10 mouse cellular contexts compared by ENCODE assay signal in genomic region chr1:132739077-132739521, GRCm38 (mm10). TPM values are rescaled to one million over a fixed set of nuclear protein-coding genes. Genes with fewer than 3 reads are reported as not detected.
A peak's percentile ranks its signal among the peaks of the same experiment; 100 is the strongest.
DNase-seq lines count a peak whose midpoint lies in the region; ATAC-seq and TF ChIP-seq lines count a peak whose summit lies in the region.
"Had no signal": no experiment of that assay in that cellular context is flagged by ENCODE, and none has a peak within 500 bp of the region (broad histone marks: within the 10 kb centered on the region; RNA-seq: fewer than 3 reads in every experiment).

No protein-coding gene starts in this region.

- no peak for TF ChIP-seq POLR2A in lung, adult 2 months (IDR thresholded peaks at IDR 0.05; ENCODE audit: borderline replicate concordance, extremely low read depth, low read depth, low read length)

- no peaks in the 10 kb centered on the region for H3K9me3 ChIP-seq in E14TG2a.4 (ENCODE audit: low read length)
- no peaks in the 10 kb centered on the region for H3K9me3 ChIP-seq in liver, embryonic 11.5 days (ENCODE audit: control insufficient read depth, low read length)
- H3K9me3 ChIP-seq: G1E; megakaryocyte, embryonic 14.5 days had no signal

- H3K4me1 ChIP-seq in E14TG2a.4 (replicated peaks; ENCODE audit: low read depth, low read length): peaks cover 67% of the 10 kb centered on the region
- H3K4me1 ChIP-seq in liver, embryonic 11.5 days (replicated peaks; ENCODE audit: control insufficient read depth, insufficient read depth, low read length): peaks cover 5% of the 10 kb centered on the region; the same call in 1 of the 2 replicates
- no peaks in the 10 kb centered on the region for H3K4me1 ChIP-seq in lung, adult 2 months (ENCODE audit: control insufficient read depth, insufficient read depth, low read length)
- H3K4me1 ChIP-seq: megakaryocyte, embryonic 14.5 days had no signal

- H3K4me3 ChIP-seq in E14TG2a.4 (replicated peaks; ENCODE audit: low read length): peak overlapping the region; percentile 17; the same call in 1 of the 2 replicates
- H3K4me3 ChIP-seq in liver, embryonic 11.5 days (ENCODE audit: low read depth, low read length): no peak overlapping the region
- no peak overlapping the region for H3K4me3 ChIP-seq in lung, adult 2 months (replicated peaks; ENCODE audit: extremely low read depth, low read depth, low read length)
- H3K4me3 ChIP-seq: megakaryocyte, embryonic 14.5 days had no signal

- H3K4me2 ChIP-seq in liver, embryonic 11.5 days: no peak overlapping the region

- 5% methylated on average over 11 of the region's 11 CpGs for WGBS in liver, embryonic 11.5 days
- WGBS in lung, adult 2 months: 4% methylated on average over 11 of the region's 11 CpGs

- peaks cover 71% of the 10 kb centered on the region for H3K27me3 ChIP-seq in E14TG2a.4 (ENCODE audit: insufficient read depth, low read length)
- peaks cover 60% of the 10 kb centered on the region for H3K27me3 ChIP-seq in liver, embryonic 11.5 days (replicated peaks; ENCODE audit: control insufficient read depth, insufficient read depth, low read length)

- intact Hi-C loops in left cerebral cortex, postnatal 14 days (cut with DNase I): no loop called here

- DNase-seq in cerebellum, adult 8-10 months: peak; percentile 55
- peak; percentile 73 for DNase-seq in left cerebral cortex, postnatal 14 days (ENCODE audit: low spot score in 2 of 2)
- DNase-seq in right cerebral cortex, postnatal 25 days: peak; percentile 73
- DNase-seq in ovary, adult 18-20 months (ENCODE audit: low spot score): no peak
- no peak for DNase-seq in liver, embryonic 11.5 days (ENCODE audit: low spot score)
- DNase-seq in lung, adult 2 months: no peak

- ATAC-seq in frontal cortex, adult (ENCODE audit: low TSS enrichment): peak; percentile 58
- ATAC-seq in liver, embryonic 11.5 days (replicated peaks; ENCODE audit: low FRiP score): no peak

- TF ChIP-seq CTCF in E14TG2a.4 (conservative IDR thresholded peaks at IDR 0.05; ENCODE audit: low read length): no peak
- no peak for TF ChIP-seq CTCF in lung, adult 2 months (IDR thresholded peaks at IDR 0.05; ENCODE audit: insufficient read depth, low read length)

- H3K36me3 ChIP-seq in E14TG2a.4 (ENCODE audit: insufficient read depth, low read length): no peaks in the 10 kb centered on the region
- no peaks in the 10 kb centered on the region for H3K36me3 ChIP-seq in liver, embryonic 11.5 days (ENCODE audit: control insufficient read depth, insufficient read depth, low read length)
- H3K36me3 ChIP-seq: G1E had no signal

- H3K9ac ChIP-seq in liver, embryonic 11.5 days (ENCODE audit: low read depth, low read length): no peak overlapping the region

- H3K27ac ChIP-seq in liver, embryonic 11.5 days (ENCODE audit: low read depth, low read length): no peak overlapping the region

RNA-seq across cellular contexts. Expression of gene Nfasc, which starts 2.5 kb away (rescaled TPM):
- 100 to 1,000 TPM; 179 to 195 TPM for total RNA-seq in left cerebral cortex, postnatal 14 days (2021)
- 0.14 and 0.36 TPM in 2 replicates for polyA plus RNA-seq in liver, embryonic 11.5 days (2014; fragmentation: Nextera tagmentation; extraction: Ambion mirVana)
- polyA plus RNA-seq in lung, adult 2 months (2012; rRNA removed): 0.15 and 0.20 TPM in 2 replicates
- polyA plus RNA-seq: G1E had no signal

Comparison
In these comparisons a context has a peak if more than half of its experiments do, and no peak if none do; other contexts are left out.
1. DNase-seq: peak in cerebellum, adult 8-10 months (single experiment), left cerebral cortex, postnatal 14 days (2 of 2) and right cerebral cortex, postnatal 25 days (single experiment); none in ovary, adult 18-20 months (single experiment), liver, embryonic 11.5 days (single experiment) and lung, adult 2 months (single experiment).